Mouse (Mus musculus): ENCODE measurements around the gene Ppp3ca.

GRCm38 (mm10) chr3:136771700-136772099 lies 101.8 kb downstream of the Ppp3ca start:
- TF ChIP-seq EP300 (IDR thresholded peaks at IDR 0.05; ENCODE audit: insufficient read depth, low read depth, low read length) (no peak), CTCF (IDR thresholded peaks at IDR 0.05; ENCODE audit: low read depth, low read length) (no peak), POLR2A (IDR thresholded peaks at IDR 0.05; ENCODE audit: insufficient read depth, low read length) (no peak)

All from ES-Bruce4 (cell line).